Mouse (Mus musculus) ES-E14 (cell line): ENCODE measurements around the gene Cntn3.

Experiments
- CHD2 ChIP-seq: IDR thresholded peaks from 2 replicates; pipeline ENCODE4 v1.6.1; 2014; ENCODE audit warnings: mild to moderate bottlenecking, low read depth, low read length, inconsistent platforms
- HCFC1 ChIP-seq: IDR thresholded peaks from 2 replicates; pipeline ENCODE4 v1.6.1; 2012; ENCODE audit warnings: low read length, inconsistent platforms, borderline replicate concordance; ENCODE audit not compliant: insufficient read depth
- ZC3H11A ChIP-seq: IDR thresholded peaks from 2 replicates; pipeline ENCODE4 v1.6.1; 2012; ENCODE audit warnings: low read depth, mild to moderate bottlenecking, inconsistent platforms, low read length, borderline replicate concordance

DNA sequence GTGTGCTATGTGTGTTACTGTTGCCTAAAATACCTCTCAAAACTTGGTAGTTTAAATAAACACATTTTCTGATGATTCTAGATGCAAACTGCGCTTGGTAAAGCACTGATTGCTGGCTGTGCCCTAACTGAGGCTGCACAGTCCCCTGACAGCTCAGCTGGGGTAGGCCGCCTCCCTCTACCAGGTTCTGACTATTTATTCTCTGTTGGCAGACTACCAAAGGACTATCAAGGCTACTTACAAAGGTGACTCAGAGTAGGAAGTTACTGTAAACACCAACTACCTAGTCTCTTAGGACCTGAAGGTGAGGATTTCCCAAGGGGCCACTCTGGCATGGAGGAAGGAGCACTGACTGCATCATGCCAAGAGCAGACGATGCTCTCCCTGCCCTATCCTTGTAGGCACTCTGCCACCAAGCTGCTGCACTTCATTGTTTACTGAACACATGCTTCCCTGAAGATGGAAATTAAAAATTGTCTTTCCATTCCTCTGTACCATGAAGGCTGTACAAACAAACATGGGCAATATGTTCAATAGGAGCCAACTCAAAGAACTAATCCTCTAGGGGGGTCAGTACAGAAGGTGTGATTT is 17.7 kb downstream of the Cntn3 start:
- TF ChIP-seq ZC3H11A (no peak), CHD2 (no peak), HCFC1 (no peak)
